Mouse (Mus musculus): Measurements from ENCODE around the gene Zfp653.

- TF ChIP-seq POLR2A (IDR thresholded peaks at IDR 0.05; ENCODE audit: control insufficient read depth, extremely low read depth, insufficient read depth, low read length, poor library complexity): no peak
- no peak for TF ChIP-seq CTCF (IDR thresholded peaks at IDR 0.05; ENCODE audit: borderline replicate concordance, control insufficient read depth, extremely low read depth, insufficient read depth, low read length, poor library complexity)
Observed at GRCm38 (mm10) chr9:22072276-22072675, 1.1 kb upstream of the Zfp653 start.

Data from thymus, adult 2 months (tissue).